Mouse (Mus musculus): ENCODE measurements around the gene Map3k4. TPM values are rescaled to one million over a fixed set of nuclear protein-coding genes. Genes with fewer than 3 reads are reported as not detected.
"Not testable (repeated sequence)": the region's sequence is repeated elsewhere in the genome, so short reads cannot be mapped to it uniquely, and the experiment has no call there.

Gene Map3k4
- polyA plus RNA-seq, 1 experiment from 2014 or later, result 47.9 TPM

- no peaks in the 10 kb centered on the region for H3K36me3 ChIP-seq (ENCODE audit: insufficient read depth)
- ATAC-seq (ENCODE audit: insufficient read depth), result no peak
- WGBS, result 76% methylated on average over 6 of the region's 6 CpGs
Observed at GRCm38 (mm10) chr17:12304658-12305057, 13.9 kb downstream of the Map3k4 start.

GRCm38 (mm10) chr17:12300896-12301706 is 17.5 kb downstream of the Map3k4 start:
- 42% methylated on average over 3 of the region's 3 CpGs for WGBS
- no peak overlapping the region for H3K9ac ChIP-seq
- H3K36me3 ChIP-seq (ENCODE audit: insufficient read depth), result no peaks in the 10 kb centered on the region
- ATAC-seq (ENCODE audit: insufficient read depth), result peak; percentile 65
- no peak overlapping the region for H3K4me3 ChIP-seq (ENCODE audit: low read depth, low read length)
- no peaks in the 10 kb centered on the region for H3K9me3 ChIP-seq (ENCODE audit: low read depth, low read length)
- peak; percentile 86 for TF ChIP-seq CTCF (IDR thresholded peaks at IDR 0.05; ENCODE audit: low read depth)
- H3K27me3 ChIP-seq (ENCODE audit: insufficient read depth, low read length), result no peaks in the 10 kb centered on the region
- peaks cover 14% of the 10 kb centered on the region; the same call in 1 of the 2 replicates for H3K4me1 ChIP-seq (ENCODE audit: insufficient read depth)
- DNase-seq, result peak; percentile 65
- H3K27ac ChIP-seq (ENCODE audit: low read depth), result no peak overlapping the region
- H3K4me2 ChIP-seq, result no peak overlapping the region

More at GRCm38 (mm10) chr17:12304658-12305057, 13.9 kb downstream of the Map3k4 start:
- 0 out of 2 replicates have a peak, but pooled peaks cover 5% of the 10 kb centered on the region for H3K4me1 ChIP-seq (ENCODE audit: insufficient read depth)
- no peak overlapping the region for H3K9ac ChIP-seq
- no peak for TF ChIP-seq CTCF (IDR thresholded peaks at IDR 0.05; ENCODE audit: low read depth)
- no peak for DNase-seq
- no peak overlapping the region for H3K4me3 ChIP-seq (ENCODE audit: low read depth, low read length)
- no peak overlapping the region for H3K27ac ChIP-seq (ENCODE audit: low read depth)
- H3K4me2 ChIP-seq, result no peak overlapping the region
- H3K27me3 ChIP-seq (ENCODE audit: insufficient read depth, low read length), result no peaks in the 10 kb centered on the region
- H3K9me3 ChIP-seq (ENCODE audit: low read depth, low read length), result no peaks in the 10 kb centered on the region

- Histone ChIP-seq H3K4me1 (ENCODE audit: insufficient read depth) (peaks cover 14% of the 10 kb centered on the region; the same call in 1 of the 2 replicates), H3K27me3 (ENCODE audit: insufficient read depth, low read length) (no peaks in the 10 kb centered on the region), H3K9me3 (ENCODE audit: low read depth, low read length) (no peaks in the 10 kb centered on the region), H3K9ac (no peak overlapping the region), H3K36me3 (ENCODE audit: insufficient read depth) (no peaks in the 10 kb centered on the region), H3K4me3 (ENCODE audit: low read depth, low read length) (no peak overlapping the region), H3K27ac (ENCODE audit: low read depth) (no peak overlapping the region; the same call in 1 of the 2 replicates), H3K4me2 (no peak overlapping the region)
- WGBS, result 63% methylated on average over 14 of the region's 14 CpGs
- ATAC-seq (ENCODE audit: insufficient read depth), result no peak
- peak; percentile 75 for DNase-seq
- TF ChIP-seq CTCF (IDR thresholded peaks at IDR 0.05; ENCODE audit: low read depth), result no peak
Observed at GRCm38 (mm10) chr17:12300127-12300675, 18.4 kb downstream of the Map3k4 start.

- H3K27ac ChIP-seq (ENCODE audit: low read depth), result no peak overlapping the region
- no peaks in the 10 kb centered on the region for H3K27me3 ChIP-seq (ENCODE audit: insufficient read depth, low read length)
- WGBS, result 81% methylated on average over 7 of the region's 7 CpGs
- H3K9me3 ChIP-seq (ENCODE audit: low read depth, low read length), result no peaks in the 10 kb centered on the region
- DNase-seq (no peak), ATAC-seq (ENCODE audit: insufficient read depth) (no peak)
- H3K9ac ChIP-seq, result no peak overlapping the region
- peaks cover 14% of the 10 kb centered on the region; the same call in 1 of the 2 replicates for H3K4me1 ChIP-seq (ENCODE audit: insufficient read depth)
- no peaks in the 10 kb centered on the region for H3K36me3 ChIP-seq (ENCODE audit: insufficient read depth)
- H3K4me2 ChIP-seq, result no peak overlapping the region
- TF ChIP-seq CTCF (IDR thresholded peaks at IDR 0.05; ENCODE audit: low read depth), result no peak
- H3K4me3 ChIP-seq (ENCODE audit: low read depth, low read length), result no peak overlapping the region
Observed at GRCm38 (mm10) chr17:12299371-12299770, 19.2 kb downstream of the Map3k4 start.

GRCm38 (mm10) chr17:12297978-12298377 is 20.6 kb downstream of the Map3k4 start:
- H3K27me3 ChIP-seq (ENCODE audit: insufficient read depth, low read length), result no peaks in the 10 kb centered on the region
- H3K9ac ChIP-seq, result no peak overlapping the region
- no peak overlapping the region for H3K4me3 ChIP-seq (ENCODE audit: low read depth, low read length)
- DNase-seq (no peak), ATAC-seq (ENCODE audit: insufficient read depth) (no peak)
- H3K36me3 ChIP-seq (ENCODE audit: insufficient read depth), result no peaks in the 10 kb centered on the region
- no peak for TF ChIP-seq CTCF (IDR thresholded peaks at IDR 0.05; ENCODE audit: low read depth)
- H3K4me2 ChIP-seq, result no peak overlapping the region
- WGBS, result 67% methylated on average over 4 of the region's 4 CpGs
- peak overlapping the region; percentile 52 for H3K27ac ChIP-seq (ENCODE audit: low read depth)
- H3K4me1 ChIP-seq (ENCODE audit: insufficient read depth), result peaks cover 14% of the 10 kb centered on the region; the same call in 1 of the 2 replicates
- H3K9me3 ChIP-seq (ENCODE audit: low read depth, low read length), result no peaks in the 10 kb centered on the region

- Histone ChIP-seq H3K4me1 (ENCODE audit: insufficient read depth) (peaks cover 14% of the 10 kb centered on the region; the same call in 1 of the 2 replicates), H3K4me2 (no peak overlapping the region), H3K27ac (ENCODE audit: low read depth) (peak overlapping the region; percentile 52), H3K27me3 (ENCODE audit: insufficient read depth, low read length) (no peaks in the 10 kb centered on the region), H3K36me3 (ENCODE audit: insufficient read depth) (no peaks in the 10 kb centered on the region), H3K9ac (no peak overlapping the region), H3K4me3 (ENCODE audit: low read depth, low read length) (no peak overlapping the region), H3K9me3 (ENCODE audit: low read depth, low read length) (no peaks in the 10 kb centered on the region)
- WGBS, result 20% methylated on average over 7 of the region's 7 CpGs
- TF ChIP-seq CTCF (IDR thresholded peaks at IDR 0.05; ENCODE audit: low read depth), result no peak
- ATAC-seq (ENCODE audit: insufficient read depth), result no peak
- peak; percentile 68 for DNase-seq
Observed at GRCm38 (mm10) chr17:12297292-12297691, 21.3 kb downstream of the Map3k4 start.

- H3K4me3 ChIP-seq (ENCODE audit: low read depth, low read length); DNase-seq; H3K9ac ChIP-seq; H3K27ac ChIP-seq (ENCODE audit: low read depth); H3K4me2 ChIP-seq; H3K27me3 ChIP-seq (ENCODE audit: insufficient read depth, low read length); H3K9me3 ChIP-seq (ENCODE audit: low read depth, low read length); H3K36me3 ChIP-seq (ENCODE audit: insufficient read depth); ATAC-seq (ENCODE audit: insufficient read depth): not testable (repeated sequence)
- WGBS, result 94% methylated on average over 5 of the region's 5 CpGs
- H3K4me1 ChIP-seq (ENCODE audit: insufficient read depth), result peaks cover 14% of the 10 kb centered on the region; the same call in 1 of the 2 replicates
Observed at GRCm38 (mm10) chr17:12295926-12296325, 22.7 kb downstream of the Map3k4 start.

Data from lung, embryonic 14.5 days (tissue).